Mouse (Mus musculus) urinary bladder, adult 2 months (tissue): ENCODE results near the gene Gm29644. TPM values are rescaled to one million over a fixed set of nuclear protein-coding genes. Genes with fewer than 3 reads are reported as not detected.
"Not testable (repeated sequence)": the region's sequence is repeated elsewhere in the genome, so short reads cannot be mapped to it uniquely, and the experiment has no call there.

ENCODE experiments used
- DNase-seq: peaks from one replicate; pipeline ENCODE4 v3.0.0; 2022; ENCODE audit warnings: low spot score
- polyA plus RNA-seq: library from polyadenylated mRNA; depleted of rRNA; stranded (reverse); fragments of >200 nt; gene quantifications from 2 replicates; pipeline ENCODE4 v1.2.3, GENCODE M21; 2012; rRNA removed

Gene Gm29644
- polyA plus RNA-seq, result not detected in 2 replicates

GRCm38 (mm10) chrY:70303187-70303586 lies at the start of gene Gm29644, which contains the start of gene Gm29423:
TSS of gene Gm29644 (minus strand) at chrY:70303343.
TSS of gene Gm29423 (minus strand) at chrY:70303287.
- not testable (repeated sequence) for DNase-seq

- not testable (repeated sequence) for DNase-seq
These were observed 29.6 kb downstream of the Gm29644 start, which contains the start of gene Gm21118 for GRCm38 (mm10) chrY:70273542-70273941. TSS of gene Gm21118 (minus strand) at chrY:70273642.

Other genes with a start within 250 kb of the Gm29644 start
- not detected in 2 replicates for gene Gm21118, start 29.7 kb downstream of the Gm29644 start, polyA plus RNA-seq
- gene Gm29423, start 56 bp downstream of the Gm29644 start, polyA plus RNA-seq, result not detected in 2 replicates
- gene Gm20888, start 138.5 kb upstream of the Gm29644 start, polyA plus RNA-seq, result not detected in 2 replicates